Mouse (Mus musculus) kidney, postnatal 36 days (tissue): ENCODE data around the gene Emc1.

ENCODE experiments used
- DNase-seq, 2 experiments: peaks; one replicate each; pipeline ENCODE4 v3.0.0; 2021 to 2022; ENCODE audit warnings: mixed read lengths in 2 of 2

Gene Emc1

GRCm38 (mm10) chr4:139351931-139352711 lies at the start of gene Emc1, which contains the start of the genes Mrto4 and Ubr4:
Emc1 (plus strand) TSS chr4:139352587.
Mrto4 (minus strand) TSS chr4:139352576.
Ubr4 (plus strand) TSS chr4:139352609.
- DNase-seq: peak; percentile 87 to 92

DNA sequence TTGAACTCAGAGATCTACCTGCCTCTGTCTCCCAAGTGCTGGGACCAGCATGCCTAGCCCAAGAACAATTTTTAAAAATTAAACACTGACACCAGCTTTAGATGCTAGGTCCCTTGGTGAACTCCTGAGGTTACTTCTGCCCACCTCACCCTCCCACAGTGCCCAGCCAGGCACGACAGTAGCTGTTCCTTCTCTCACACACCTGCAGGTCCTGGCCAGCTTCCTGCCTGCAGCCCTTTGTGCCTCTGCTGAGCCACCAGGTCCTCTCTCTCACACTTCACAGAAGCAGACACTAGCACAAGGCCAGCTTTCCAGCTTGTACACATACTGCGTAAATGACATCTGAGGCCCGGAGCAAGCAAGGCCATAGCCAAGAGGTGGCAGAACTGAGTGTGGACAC lies 46.9 kb upstream of the Emc1 start:
- DNase-seq: no peak

DNA sequence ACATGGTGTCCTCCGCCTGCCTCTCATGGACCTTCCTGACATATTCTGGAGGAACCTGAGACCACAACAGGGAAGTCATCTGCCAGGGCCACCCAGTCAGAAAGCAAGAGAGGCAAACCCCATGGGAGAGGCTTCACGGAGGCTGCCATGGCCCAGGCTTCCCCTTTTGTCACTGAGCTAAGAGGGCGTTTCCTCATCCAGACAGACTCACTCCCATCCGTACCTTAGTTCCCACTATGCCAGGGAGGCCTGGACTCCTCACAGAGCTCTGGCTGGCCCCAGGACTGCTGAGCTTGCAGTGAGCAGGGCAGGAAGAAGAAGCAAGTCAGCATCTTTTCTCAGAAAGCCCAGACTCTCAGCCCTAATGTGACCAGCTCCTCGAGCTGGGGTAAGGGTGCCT lies 44.5 kb upstream of the Emc1 start:
- peak; percentile 67 to 73 for DNase-seq

GRCm38 (mm10) chr4:139309651-139310050 lies 42.7 kb upstream of the Emc1 start:
- DNase-seq: no peak

GRCm38 (mm10) chr4:139310171-139310898 lies 42.1 kb upstream of the Emc1 start, which contains the start of the genes Pqlc2 and Akr7a5:
Pqlc2 (minus strand) TSS chr4:139310708.
Akr7a5 (plus strand) TSS chr4:139310744.
- DNase-seq: peak; percentile 98 to 99

DNA sequence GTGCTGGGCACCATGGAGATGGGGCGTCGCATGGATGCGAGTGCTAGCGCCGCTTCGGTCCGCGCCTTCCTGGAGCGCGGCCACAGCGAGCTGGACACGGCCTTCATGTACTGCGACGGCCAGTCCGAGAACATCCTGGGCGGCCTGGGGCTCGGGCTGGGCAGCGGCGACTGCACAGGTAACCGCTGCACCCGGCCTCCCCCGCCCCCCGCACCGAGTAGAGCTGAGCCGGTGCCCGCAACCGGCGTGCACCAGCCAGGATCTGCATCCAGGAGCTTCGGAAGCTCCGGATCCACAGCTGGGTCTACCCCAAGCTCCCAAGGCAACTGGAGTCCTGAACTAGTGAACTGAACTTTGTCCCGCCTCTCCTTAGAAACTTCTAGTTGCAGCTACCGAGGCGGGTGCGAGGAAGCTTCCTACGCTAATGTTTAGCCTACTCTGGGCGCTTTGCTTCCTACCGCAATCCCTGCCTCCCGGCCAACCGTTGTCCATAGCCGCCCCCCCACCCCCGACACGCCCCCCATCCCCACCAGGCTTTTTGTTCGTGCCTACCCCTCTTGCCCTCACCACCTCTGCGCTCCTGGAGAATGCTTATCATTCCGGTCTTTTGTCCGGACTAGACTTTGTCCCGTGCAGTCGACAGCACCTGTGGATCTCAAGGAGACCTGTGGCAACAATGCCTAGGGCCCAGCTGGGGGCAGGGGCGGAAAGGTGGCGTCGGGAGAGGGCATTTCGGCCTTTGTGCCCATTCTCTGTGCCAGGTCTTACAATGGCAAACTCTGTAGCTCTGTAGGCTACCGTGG lies 41.3 kb upstream of the Emc1 start:
- peak; percentile 66 to 67 for DNase-seq

GRCm38 (mm10) chr4:139311707-139312106 lies 40.7 kb upstream of the Emc1 start:
- peak; percentile 30 to 45 for DNase-seq

- peak; percentile 39 to 76 for DNase-seq
Observed at GRCm38 (mm10) chr4:139312632-139313031, 39.8 kb upstream of the Emc1 start.

- no peak for DNase-seq
Observed at GRCm38 (mm10) chr4:139318449-139318848, 33.9 kb upstream of the Emc1 start.

- DNase-seq: no peak
Observed at GRCm38 (mm10) chr4:139319740-139320139, 32.6 kb upstream of the Emc1 start.

- peak; percentile 88 to 94 for DNase-seq
Observed at GRCm38 (mm10) chr4:139330605-139331004, 21.8 kb upstream of the Emc1 start.

DNA sequence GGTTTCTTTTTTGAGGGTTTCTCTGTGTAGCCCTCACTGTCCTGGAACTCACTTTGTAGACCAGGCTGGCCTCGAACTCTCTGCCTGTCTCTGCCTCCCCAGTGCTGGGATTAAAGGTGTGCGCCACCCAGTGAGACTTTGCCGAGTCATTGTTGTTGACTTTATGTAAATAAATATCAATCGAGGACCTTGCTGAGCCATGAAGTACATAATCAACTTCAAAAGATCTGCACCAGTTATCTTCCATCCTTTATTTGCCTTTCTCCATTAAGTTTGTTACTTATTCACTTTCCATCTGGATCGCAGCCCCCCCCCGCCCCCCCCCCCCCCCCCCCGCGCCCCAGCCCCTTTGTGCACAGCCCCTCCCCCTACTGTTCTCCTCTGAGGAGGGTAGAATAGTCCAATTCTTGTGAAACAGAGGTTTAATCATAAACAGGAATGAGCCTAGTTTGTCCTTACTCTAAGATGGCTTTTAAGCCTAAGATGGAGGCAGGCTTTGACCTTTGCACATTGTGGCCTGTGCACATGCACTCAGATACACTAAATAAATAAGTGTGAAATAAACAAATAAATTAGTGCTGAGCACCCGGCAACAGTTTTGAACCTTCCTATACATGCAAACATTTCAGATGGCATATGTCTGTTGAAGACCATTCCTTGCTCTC lies 17.6 kb upstream of the Emc1 start:
- DNase-seq: peak; percentile 45 to 51

- peak in 1 of 2 experiments; percentile 28 for DNase-seq
Observed at GRCm38 (mm10) chr4:139335507-139335906, 16.9 kb upstream of the Emc1 start.

DNA sequence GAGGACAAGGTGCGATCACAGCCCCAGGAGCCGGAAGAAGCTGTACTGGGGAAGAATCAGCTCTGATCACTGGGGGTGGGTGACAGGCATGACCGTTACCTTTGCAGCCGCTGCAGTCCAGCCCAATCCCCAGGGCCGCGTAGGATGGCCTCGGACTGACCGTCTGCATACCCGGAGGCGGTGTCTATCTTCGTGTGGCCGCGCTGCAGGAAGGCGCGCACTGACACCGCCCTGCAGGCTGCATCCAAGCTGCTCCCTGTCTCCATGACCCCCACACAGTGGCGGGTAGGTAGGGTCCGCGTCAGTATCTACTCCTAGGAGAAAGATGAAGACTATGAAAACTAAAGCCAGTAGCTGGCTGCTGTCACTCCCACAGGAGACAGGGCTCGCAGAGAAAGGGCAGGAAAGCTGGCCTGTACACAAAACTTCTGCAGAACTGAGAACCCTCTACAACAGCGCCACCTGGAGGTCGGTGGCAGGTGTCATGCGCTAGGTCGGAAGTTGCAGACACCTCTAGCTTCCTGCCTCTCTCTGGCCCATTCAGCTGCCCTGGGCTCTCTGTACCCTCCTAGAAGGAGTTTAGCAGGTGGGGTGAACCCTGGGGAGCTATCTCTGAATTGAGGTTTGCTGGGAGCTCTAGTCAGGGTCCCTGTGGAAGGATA lies 15.4 kb upstream of the Emc1 start:
- DNase-seq: peak; percentile 81 to 96

DNA sequence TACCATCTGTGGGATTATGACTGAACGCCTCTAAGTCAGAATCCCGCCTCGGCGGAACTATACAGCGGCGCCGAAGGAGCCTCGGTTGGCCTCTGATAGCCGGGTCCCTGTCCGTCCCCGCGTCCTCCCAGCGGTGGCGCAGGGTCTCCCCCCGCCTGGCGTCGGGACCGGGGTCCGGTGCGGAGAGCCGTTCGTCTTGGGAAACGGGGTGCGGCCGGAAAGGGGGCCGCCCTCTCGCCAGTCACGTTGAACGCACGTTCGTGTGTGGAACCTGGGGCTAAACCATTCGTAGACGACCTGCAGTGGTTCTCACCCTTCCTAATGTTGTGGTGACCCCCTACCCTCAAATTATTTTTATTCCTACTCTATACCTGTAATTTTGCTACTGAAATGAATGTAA lies 14.2 kb upstream of the Emc1 start:
- no peak for DNase-seq

- DNase-seq: no peak
Observed at GRCm38 (mm10) chr4:139340835-139341234, 11.6 kb upstream of the Emc1 start.

GRCm38 (mm10) chr4:139341556-139342233 lies 10.7 kb upstream of the Emc1 start:
- peak; percentile 50 to 54 for DNase-seq

- peak; percentile 79 to 84 for DNase-seq
Observed at GRCm38 (mm10) chr4:139343718-139344117, 8.7 kb upstream of the Emc1 start.

- DNase-seq: no peak
Observed at GRCm38 (mm10) chr4:139345416-139346019, 6.9 kb upstream of the Emc1 start.

DNA sequence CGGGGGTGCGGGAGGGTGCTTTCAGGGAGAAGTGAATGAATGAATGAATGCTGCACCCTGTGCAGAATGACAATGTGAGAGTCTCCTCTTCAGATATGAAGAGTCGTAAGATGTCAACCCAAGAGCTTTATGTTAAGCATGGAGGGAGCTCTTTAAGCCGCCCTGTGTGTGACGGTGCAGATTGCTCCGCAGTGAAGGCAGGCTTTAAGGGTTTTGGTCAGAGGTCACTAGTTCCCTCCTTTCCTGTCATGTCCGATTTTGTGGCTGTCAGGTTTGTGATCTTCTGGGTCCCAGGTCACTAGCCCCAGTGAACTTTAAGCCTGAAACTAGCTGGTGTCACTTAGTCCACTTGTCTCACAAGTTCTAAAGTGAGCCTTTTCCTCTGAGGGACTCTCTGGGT lies 445 bp downstream of the Emc1 start:
- no peak for DNase-seq

DNA sequence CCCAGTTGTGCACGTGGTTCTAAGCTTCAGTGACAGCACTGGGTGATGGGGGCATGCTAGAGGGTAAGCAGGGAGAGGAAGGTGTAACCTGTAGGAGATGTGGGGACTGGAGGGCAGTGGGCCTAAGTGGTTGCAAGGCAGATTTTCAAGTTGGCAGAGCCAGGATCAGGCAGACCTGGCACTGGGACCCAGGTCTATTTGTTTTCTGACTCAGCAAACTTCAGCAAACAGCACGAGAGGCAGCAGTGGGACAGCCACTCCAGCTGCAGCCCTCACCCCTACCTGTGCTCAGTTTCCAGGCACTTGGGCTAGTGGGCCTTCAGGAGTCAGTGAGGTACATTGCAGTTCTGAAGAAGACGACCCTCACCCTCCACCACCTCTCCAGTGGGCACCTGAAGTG lies 4.8 kb downstream of the Emc1 start:
- no peak for DNase-seq
